Mouse (Mus musculus): ENCODE measurements around the gene Akain1.

DNA sequence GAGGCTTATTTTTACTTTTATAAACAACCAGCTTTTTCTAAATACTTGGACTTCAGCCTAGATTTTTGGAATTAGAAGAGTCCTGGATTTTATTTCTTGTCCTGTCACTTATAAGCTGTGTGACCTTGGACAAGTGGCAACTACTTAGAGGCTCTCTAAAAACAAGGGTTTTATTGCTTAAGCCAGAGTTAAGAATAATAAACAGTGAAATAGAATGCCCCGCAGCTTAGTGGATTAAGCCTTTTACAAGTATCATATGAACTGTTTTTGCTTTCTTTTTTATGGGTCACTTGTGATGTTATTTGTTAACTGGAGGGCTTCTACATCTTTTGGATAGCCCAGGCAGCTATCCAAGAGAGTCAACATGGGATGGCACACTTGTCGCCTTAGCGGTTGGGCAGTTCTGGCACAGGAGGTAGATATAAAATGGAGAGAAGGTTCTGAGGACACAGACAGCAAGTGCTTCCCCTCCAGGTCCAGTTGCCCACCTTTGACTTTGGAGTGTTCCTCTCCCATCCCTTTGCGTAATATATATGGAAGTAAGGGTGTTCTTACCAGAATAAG, 77.3 kb downstream of the Akain1 start:
- TF ChIP-seq CTCF (IDR thresholded peaks at IDR 0.05; ENCODE audit: borderline replicate concordance, extremely low read depth, insufficient read depth, insufficient read length) = no peak
- TF ChIP-seq POLR2A (IDR thresholded peaks at IDR 0.05; ENCODE audit: borderline replicate concordance, extremely low read depth, insufficient read depth, insufficient read length, poor library complexity, severe bottlenecking) = no peak
